Mouse (Mus musculus) E14TG2a.4 (cell line): Measurements from ENCODE around the gene 6330403K07Rik.

Source experiments
- CTCF ChIP-seq: conservative IDR thresholded peaks from 2 replicates; pipeline ENCODE4 v1.5.1; 2014; ENCODE audit warnings: low read length
- NANOG ChIP-seq: IDR thresholded peaks from 2 replicates; pipeline ENCODE4 v1.6.1; 2014; ENCODE audit warnings: borderline replicate concordance, low read length, mixed read lengths
- POU5F1 ChIP-seq: IDR thresholded peaks from 2 replicates; pipeline ENCODE4 v1.6.1; 2014; ENCODE audit warnings: low read length, borderline replicate concordance

- TF ChIP-seq CTCF (no peak), POU5F1 (no peak), NANOG (no peak)
Measured at GRCm38 (mm10) chr11:71032070-71032469, 1.2 kb downstream of the 6330403K07Rik start.
